Mouse (Mus musculus) neural tube, embryonic 14.5 days (tissue): ENCODE measurements at regions not wholly inside any gene's neighbourhood (a gene's known extent, or its start where the extent isn't known, plus 50 kb on each side); places are given as distances from the start of the nearest gene placed in this dataset.

ENCODE experiments used
- ATAC-seq: fragments of 200-750 bp; cut with Nextera tagmentation; 2 replicates; pipeline ENCODE4 v1.8.0; 2017; ENCODE audit warnings: low read depth, mild to moderate bottlenecking, moderate TSS enrichment, moderate library complexity
- H3K27ac ChIP-seq: fragments of 300-500 bp; sonication (generic); 2 replicates; pipeline ENCODE4 v1.5.1; 2014; ENCODE audit warnings: low read depth, mild to moderate bottlenecking, control low read depth, low read length, moderate library complexity, mixed read lengths
- H3K27me3 ChIP-seq: fragments of 300-500 bp; sonication (generic); 2 replicates; pipeline ENCODE4 v1.6.1; 2014; ENCODE audit warnings: low read length; ENCODE audit not compliant: control insufficient read depth, insufficient read depth
- H3K36me3 ChIP-seq: fragments of 300-500 bp; sonication (generic); 2 replicates; pipeline ENCODE4 v1.6.1; 2014; ENCODE audit warnings: low read length, mixed read lengths; ENCODE audit not compliant: control insufficient read depth, insufficient read depth
- H3K4me1 ChIP-seq: fragments of 300-500 bp; sonication (generic); 2 replicates; pipeline ENCODE4 v1.6.1; 2014; ENCODE audit warnings: low read length; ENCODE audit not compliant: control insufficient read depth, insufficient read depth
- H3K4me2 ChIP-seq: fragments of 300-500 bp; sonication (generic); 2 replicates; pipeline ENCODE4 v1.6.1; 2014; ENCODE audit warnings: mild to moderate bottlenecking, low read depth, low read length, control low read depth
- H3K4me3 ChIP-seq: fragments of 300-500 bp; sonication (generic); 2 replicates; pipeline ENCODE4 v1.5.1; 2014; ENCODE audit warnings: low read depth, low read length, control low read depth, mixed read lengths
- H3K9ac ChIP-seq: fragments of 300-500 bp; sonication (generic); replicated peaks from 2 replicates; pipeline ENCODE4 v1.6.1; 2014; ENCODE audit warnings: low read depth, mild to moderate bottlenecking, control low read depth, low read length, mixed read lengths
- H3K9me3 ChIP-seq: fragments of 300-500 bp; sonication (generic); 2 replicates; pipeline ENCODE4 v1.6.1; 2016; ENCODE audit warnings: low read length; ENCODE audit not compliant: control insufficient read depth
- WGBS: fragments of 180-500 bp; shearing (Covaris S2); extraction: QIAGEN DNeasy Blood & Tissue Kit; methylation state at CpG from one replicate; pipeline ENCODE4 v1.1.7; 2014; 5-methylcytosine and 5-hydroxymethylcytosine counted together

DNA sequence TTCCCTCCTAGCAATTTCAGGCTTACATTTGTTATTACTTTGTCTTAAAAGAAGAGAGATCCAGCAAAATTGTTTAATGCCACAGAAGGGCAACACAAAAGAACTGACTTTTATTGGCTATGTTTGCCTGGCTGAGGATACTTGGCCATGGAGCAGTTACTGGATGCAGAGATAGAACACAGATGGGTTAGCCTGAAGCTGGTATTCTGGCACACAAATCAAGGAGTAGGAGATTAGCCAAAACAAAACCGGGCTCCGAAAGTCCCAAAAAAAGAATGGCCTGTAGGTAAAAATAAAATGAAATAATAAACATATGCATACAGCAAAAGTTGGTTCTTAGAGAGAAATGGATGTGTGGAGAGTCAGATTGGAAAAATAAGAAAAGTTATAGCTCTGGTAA lies 78.2 kb upstream of the Tmtc2 start:
- WGBS, result 94% methylated on average over 2 of the region's 2 CpGs
- Histone ChIP-seq H3K4me3 (no peak overlapping the region), H3K36me3 (no peaks in the 10 kb centered on the region), H3K9ac (no peak overlapping the region), H3K27ac (no peak overlapping the region), H3K27me3 (no peaks in the 10 kb centered on the region), H3K4me2 (no peak overlapping the region), H3K9me3 (no peaks in the 10 kb centered on the region), H3K4me1 (no peaks in the 10 kb centered on the region)
- ATAC-seq, result no peak

DNA sequence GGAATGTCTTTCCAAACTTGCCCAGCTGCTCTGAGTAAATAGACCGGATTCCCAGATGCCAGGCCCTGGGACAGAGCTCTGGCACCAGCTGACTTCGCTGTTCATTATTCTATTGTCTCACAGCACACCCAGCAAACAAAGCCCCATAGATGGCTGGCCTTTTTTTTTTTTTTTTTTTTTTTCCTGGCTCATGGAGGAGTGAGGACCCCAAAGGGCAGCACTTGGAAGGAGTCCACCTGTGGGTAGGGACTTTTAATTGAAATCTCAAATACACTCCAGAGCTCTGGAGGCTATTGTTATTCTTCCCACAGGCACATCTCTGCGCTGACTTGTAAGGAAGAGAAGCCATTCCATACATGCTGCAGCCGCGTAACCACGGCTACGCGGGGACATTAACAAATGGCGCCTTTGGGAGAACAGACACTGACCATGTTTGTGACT lies 64.8 kb upstream of the Tmtc2 start:
- 30% methylated on average over 9 of the region's 9 CpGs for WGBS
- Histone ChIP-seq H3K27ac (no peak overlapping the region; the same call in 1 of the 2 replicates), H3K9me3 (no peaks in the 10 kb centered on the region), H3K27me3 (no peaks in the 10 kb centered on the region), H3K4me3 (no peak overlapping the region), H3K9ac (no peak overlapping the region), H3K4me1 (0 out of 2 replicates have a peak, but pooled peaks cover 3% of the 10 kb centered on the region), H3K4me2 (0 out of 2 replicates have a peak overlapping the region, but pooled peaks have one; percentile 14), H3K36me3 (no peaks in the 10 kb centered on the region)
- ATAC-seq, result peak; percentile 92

DNA sequence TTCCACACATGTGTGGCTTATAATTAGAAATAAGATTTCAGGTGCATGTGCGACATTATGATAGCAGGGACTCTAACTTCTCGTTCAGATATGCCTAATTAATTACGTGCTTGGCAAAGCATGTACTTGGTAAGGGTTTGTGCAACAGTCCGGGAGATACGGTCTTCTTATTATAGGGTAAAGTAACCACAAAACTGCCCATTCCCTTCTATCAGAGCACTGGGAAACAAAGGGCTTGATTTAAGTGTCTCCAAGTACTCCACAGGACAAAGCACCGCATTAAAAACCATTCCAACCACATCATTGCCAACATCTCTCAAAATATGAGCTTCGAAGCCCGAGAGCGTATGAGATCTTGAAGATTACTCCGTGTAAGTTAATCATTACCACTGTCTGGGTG lies 64.2 kb upstream of the Tmtc2 start:
- Histone ChIP-seq H3K27me3 (no peaks in the 10 kb centered on the region), H3K9ac (no peak overlapping the region), H3K4me2 (0 out of 2 replicates have a peak overlapping the region, but pooled peaks have one; percentile 14), H3K4me3 (no peak overlapping the region), H3K9me3 (no peaks in the 10 kb centered on the region), H3K36me3 (no peaks in the 10 kb centered on the region), H3K27ac (peak overlapping the region; percentile 44; the same call in 1 of the 2 replicates), H3K4me1 (0 out of 2 replicates have a peak, but pooled peaks cover 3% of the 10 kb centered on the region)
- 51% methylated on average over 10 of the region's 10 CpGs for whole genome bisulfite sequencing
- no peak; the same call in none of the 2 replicates for ATAC-seq

DNA sequence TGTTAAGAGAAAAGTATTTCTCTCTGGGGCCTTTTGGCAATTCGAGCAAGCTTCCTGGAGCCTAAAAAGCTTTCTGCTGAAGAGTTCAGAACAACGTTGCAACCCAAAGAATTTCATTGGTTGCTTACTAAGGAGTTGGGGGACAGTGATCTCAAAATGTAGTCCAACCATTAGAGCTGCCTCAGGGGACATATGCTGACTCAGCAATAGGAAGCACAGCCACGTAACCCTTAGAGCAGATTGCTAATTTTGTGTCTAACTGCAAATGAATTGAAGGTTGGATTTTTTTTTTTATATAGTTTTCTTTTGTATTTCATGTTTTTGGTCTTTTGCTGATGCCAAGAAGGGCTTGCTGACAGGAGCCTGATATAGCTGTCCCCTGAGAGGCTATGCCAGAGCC lies 52.6 kb upstream of the Tmtc2 start:
- Histone ChIP-seq H3K4me2 (no peak overlapping the region), H3K36me3 (no peaks in the 10 kb centered on the region), H3K27me3 (no peaks in the 10 kb centered on the region), H3K4me3 (no peak overlapping the region), H3K9me3 (no peaks in the 10 kb centered on the region), H3K9ac (no peak overlapping the region), H3K27ac (no peak overlapping the region), H3K4me1 (no peaks in the 10 kb centered on the region)
- 75% methylated on average over 3 of the region's 3 CpGs for WGBS
- ATAC-seq, result no peak

DNA sequence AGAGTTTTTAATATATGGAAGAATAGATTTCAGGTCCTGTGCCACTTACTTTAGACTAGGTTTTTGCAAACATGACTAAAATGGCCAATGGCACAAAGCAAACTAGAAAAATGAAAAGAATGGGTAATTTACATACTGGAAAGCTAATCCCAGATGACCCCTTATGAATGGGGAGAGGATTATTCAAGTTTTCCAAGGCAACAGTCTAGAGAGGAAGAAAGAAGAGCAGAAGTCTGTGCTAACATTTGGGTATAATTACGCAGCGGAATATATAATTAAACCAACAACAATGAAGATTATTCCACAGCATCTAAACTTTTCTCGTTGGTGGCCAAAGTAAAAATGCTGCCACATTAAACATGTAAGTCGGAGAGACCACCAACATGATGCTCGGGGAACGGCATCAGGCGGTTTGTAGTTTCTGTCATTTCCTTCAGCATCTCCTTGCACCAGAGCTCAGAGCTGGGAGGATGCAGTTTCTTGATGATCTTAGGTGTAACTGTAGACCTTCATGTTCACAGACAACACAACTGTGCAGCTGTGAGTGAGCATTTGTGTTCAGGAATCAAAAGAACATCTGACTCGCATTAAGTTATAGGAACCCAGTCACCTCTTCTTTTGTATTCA lies 51.2 kb upstream of the Tmtc2 start:
- H3K27me3 ChIP-seq, result no peaks in the 10 kb centered on the region
- no peak overlapping the region for H3K9ac ChIP-seq
- H3K36me3 ChIP-seq, result no peaks in the 10 kb centered on the region
- WGBS, result 90% methylated on average over 8 of the region's 8 CpGs
- H3K27ac ChIP-seq, result no peak overlapping the region
- no peak overlapping the region for H3K4me2 ChIP-seq
- H3K4me1 ChIP-seq, result no peaks in the 10 kb centered on the region
- no peaks in the 10 kb centered on the region for H3K9me3 ChIP-seq
- H3K4me3 ChIP-seq, result no peak overlapping the region
- no peak for ATAC-seq
